Mouse (Mus musculus): ENCODE data around the gene Notch1. TPM values are rescaled to one million over a fixed set of nuclear protein-coding genes. Genes with fewer than 3 reads are reported as not detected.

The Notch1 gene
- total and polyA plus RNA-seq, 3 experiments = 0.02 to 0.71 TPM; not detected in 1

DNA sequence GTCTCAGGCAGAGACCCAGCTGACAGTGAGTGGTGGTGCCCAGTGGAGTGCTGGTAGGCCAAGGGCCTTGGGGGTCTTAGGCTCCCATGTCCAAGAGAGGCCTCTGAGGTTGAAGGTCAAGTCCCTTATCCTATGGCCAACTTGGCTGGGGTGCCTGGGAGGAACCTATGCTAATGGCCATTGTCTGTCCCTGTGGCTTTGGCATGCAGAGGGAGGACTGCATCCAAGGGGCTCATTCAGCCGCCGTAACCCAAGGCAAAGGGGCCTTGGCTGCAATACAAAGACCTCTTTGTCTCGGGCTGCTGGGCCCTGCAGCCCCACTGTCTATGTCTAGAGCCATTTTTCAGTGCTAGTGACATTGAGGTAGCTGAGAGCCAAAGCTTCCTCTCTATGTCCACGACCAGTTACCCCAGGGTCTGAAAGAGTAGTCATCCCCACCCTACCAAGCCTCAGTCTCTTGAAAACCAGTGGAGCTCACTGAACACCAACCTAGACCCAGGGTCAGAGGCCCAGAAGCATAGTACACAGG is 19.1 kb upstream of the Notch1 start:
- Histone ChIP-seq H3K4me1 (ENCODE audit: insufficient read depth, low read depth, low read length) (no peaks in the 10 kb centered on the region), H3K4me3 (ENCODE audit: low read depth, low read length) (no peak overlapping the region), H3K27me3 (ENCODE audit: insufficient read depth, low read length) (peaks cover 56% of the 10 kb centered on the region), H3K36me3 (replicated peaks) (no peaks in the 10 kb centered on the region), H3K9me3 (replicated peaks) (peaks cover 6% of the 10 kb centered on the region)
- no peak for ATAC-seq (ENCODE audit: extremely low read depth, insufficient number of reproducible peaks, low FRiP score, poor library complexity, severe bottlenecking)
- no peak for DNase-seq (ENCODE audit: low spot score)
- TF ChIP-seq TAL1 (conservative IDR thresholded peaks at IDR 0.05; ENCODE audit: low read depth, low read length) = no peak
- no peak for TF ChIP-seq CTCF (IDR thresholded peaks at IDR 0.05; ENCODE audit: low read depth, low read length)
- TF ChIP-seq GATA2 (IDR thresholded peaks at IDR 0.05; ENCODE audit: borderline replicate concordance, low read depth, low read length) = no peak
- TF ChIP-seq POLR2AphosphoS5 (IDR thresholded peaks at IDR 0.05; ENCODE audit: insufficient replicate concordance, low read depth, low read length) = no peak
- TF ChIP-seq GATA1 (IDR thresholded peaks at IDR 0.05; ENCODE audit: borderline replicate concordance, low read length) = no peak

DNA sequence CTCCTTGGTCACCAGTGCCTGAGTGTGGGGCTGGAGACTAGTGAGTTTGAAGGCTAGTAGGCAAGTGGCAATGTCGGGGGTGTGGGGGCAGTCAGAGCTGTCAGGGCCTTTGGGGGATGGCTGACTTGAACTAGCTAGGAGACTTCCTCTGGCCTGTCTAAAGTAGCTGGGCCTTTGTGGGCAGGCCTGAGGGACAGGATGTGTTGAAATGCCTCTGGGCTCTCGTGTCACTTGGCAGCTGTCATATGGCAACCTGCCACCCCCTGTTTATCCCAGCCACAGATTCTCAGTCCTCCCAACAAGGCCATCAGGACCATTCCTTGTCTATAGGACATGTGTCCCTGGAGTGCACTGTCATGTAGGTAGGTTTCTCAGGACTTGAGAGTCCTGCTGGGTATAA is 18.2 kb upstream of the Notch1 start:
- no peak for TF ChIP-seq GATA1 (IDR thresholded peaks at IDR 0.05; ENCODE audit: borderline replicate concordance, low read length)
- Histone ChIP-seq H3K4me3 (ENCODE audit: low read depth, low read length) (no peak overlapping the region), H3K9me3 (replicated peaks) (peaks cover 6% of the 10 kb centered on the region), H3K36me3 (replicated peaks) (no peaks in the 10 kb centered on the region), H3K4me1 (ENCODE audit: insufficient read depth, low read depth, low read length) (no peaks in the 10 kb centered on the region), H3K27me3 (ENCODE audit: insufficient read depth, low read length) (peaks cover 48% of the 10 kb centered on the region)
- DNase-seq (ENCODE audit: low spot score) (no peak), ATAC-seq (ENCODE audit: extremely low read depth, insufficient number of reproducible peaks, low FRiP score, poor library complexity, severe bottlenecking) (no peak)

DNA sequence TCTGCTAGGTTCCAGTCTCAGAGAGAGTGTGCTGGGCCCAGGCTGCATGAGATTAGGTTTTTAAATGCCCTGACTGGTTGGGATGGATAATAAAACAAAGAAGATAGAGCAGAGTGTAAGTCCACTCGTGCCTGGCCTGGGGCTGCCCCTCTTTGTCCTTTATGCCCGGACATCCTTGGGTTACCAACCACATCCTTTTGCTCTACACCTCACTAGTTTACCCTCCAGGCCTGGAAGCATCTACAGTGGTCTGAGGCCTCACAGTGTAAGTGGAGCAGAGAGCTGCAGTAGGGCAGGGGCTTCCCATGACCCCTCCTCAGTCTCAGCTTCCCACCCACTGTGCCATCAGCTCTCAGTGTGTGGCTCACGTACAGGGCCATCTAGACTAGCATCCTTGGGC is 17.7 kb upstream of the Notch1 start:
- H3K9me3 ChIP-seq (replicated peaks) = peaks cover 6% of the 10 kb centered on the region
- H3K27me3 ChIP-seq (ENCODE audit: insufficient read depth, low read length) = peaks cover 47% of the 10 kb centered on the region
- no peak overlapping the region for H3K4me3 ChIP-seq (ENCODE audit: low read depth, low read length)
- H3K4me1 ChIP-seq (ENCODE audit: insufficient read depth, low read depth, low read length) = no peaks in the 10 kb centered on the region
- no peaks in the 10 kb centered on the region for H3K36me3 ChIP-seq (replicated peaks)
- TF ChIP-seq GATA2 (IDR thresholded peaks at IDR 0.05; ENCODE audit: borderline replicate concordance, low read depth, low read length) (no peak), TAL1 (conservative IDR thresholded peaks at IDR 0.05; ENCODE audit: low read depth, low read length) (no peak), CTCF (IDR thresholded peaks at IDR 0.05; ENCODE audit: low read depth, low read length) (no peak), POLR2AphosphoS5 (IDR thresholded peaks at IDR 0.05; ENCODE audit: insufficient replicate concordance, low read depth, low read length) (no peak), GATA1 (IDR thresholded peaks at IDR 0.05; ENCODE audit: borderline replicate concordance, low read length) (no peak)
- ATAC-seq (ENCODE audit: extremely low read depth, insufficient number of reproducible peaks, low FRiP score, poor library complexity, severe bottlenecking) (no peak), DNase-seq (ENCODE audit: low spot score) (no peak)

DNA sequence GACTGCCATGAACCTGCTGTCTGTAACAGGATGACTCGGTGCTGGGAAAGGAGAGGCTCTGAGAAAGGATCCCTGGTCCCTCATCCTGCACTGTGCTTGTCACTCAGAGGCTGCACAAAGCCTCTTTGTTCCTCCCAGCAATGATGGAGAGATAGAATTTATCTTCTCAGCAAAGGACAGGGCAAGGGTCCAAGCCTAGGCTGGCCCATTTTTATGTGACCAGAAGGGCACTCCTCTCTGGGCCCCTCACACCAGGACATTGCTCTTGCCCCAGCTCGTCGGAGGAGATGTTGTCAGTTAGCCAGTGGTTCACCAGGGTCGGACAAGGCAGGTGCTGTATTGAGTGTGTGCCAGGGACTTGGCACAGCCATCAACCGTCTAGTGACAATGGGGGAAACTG is 16.8 kb upstream of the Notch1 start:
- H3K27me3 ChIP-seq (ENCODE audit: insufficient read depth, low read length) = peaks cover 47% of the 10 kb centered on the region
- ATAC-seq (ENCODE audit: extremely low read depth, insufficient number of reproducible peaks, low FRiP score, poor library complexity, severe bottlenecking) = no peak
- no peaks in the 10 kb centered on the region for H3K4me1 ChIP-seq (ENCODE audit: insufficient read depth, low read depth, low read length)
- H3K36me3 ChIP-seq (replicated peaks) = no peaks in the 10 kb centered on the region
- peaks cover 6% of the 10 kb centered on the region for H3K9me3 ChIP-seq (replicated peaks)
- H3K4me3 ChIP-seq (ENCODE audit: low read depth, low read length) = no peak overlapping the region
- no peak for DNase-seq (ENCODE audit: low spot score)
- no peak for TF ChIP-seq GATA1 (IDR thresholded peaks at IDR 0.05; ENCODE audit: borderline replicate concordance, low read length)
- no peak for TF ChIP-seq POLR2AphosphoS5 (IDR thresholded peaks at IDR 0.05; ENCODE audit: insufficient replicate concordance, low read depth, low read length)
- TF ChIP-seq CTCF (IDR thresholded peaks at IDR 0.05; ENCODE audit: low read depth, low read length) = no peak
- TF ChIP-seq TAL1 (conservative IDR thresholded peaks at IDR 0.05; ENCODE audit: low read depth, low read length) = no peak
- TF ChIP-seq GATA2 (IDR thresholded peaks at IDR 0.05; ENCODE audit: borderline replicate concordance, low read depth, low read length) = no peak

DNA sequence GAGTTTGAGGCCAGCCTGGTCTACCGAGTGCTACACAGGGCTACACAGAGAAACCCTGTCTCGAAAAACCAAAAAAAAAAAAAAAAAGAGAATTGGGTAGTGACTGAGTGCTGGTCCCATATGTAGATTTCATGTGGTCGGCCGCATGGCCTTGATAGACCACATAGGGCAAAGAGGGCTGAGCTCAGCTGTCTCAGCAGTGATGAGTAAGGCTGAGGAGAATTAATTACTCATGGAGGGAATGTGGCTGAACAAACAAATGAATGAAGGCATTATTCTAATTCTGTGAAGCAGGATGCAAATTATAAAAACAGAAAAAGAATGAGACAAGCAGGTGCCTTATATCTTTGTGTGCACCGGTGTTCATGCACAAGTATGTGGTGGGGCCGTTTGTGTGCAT is 15.4 kb upstream of the Notch1 start:
- H3K4me1 ChIP-seq (ENCODE audit: insufficient read depth, low read depth, low read length) = no peaks in the 10 kb centered on the region
- ATAC-seq (ENCODE audit: extremely low read depth, insufficient number of reproducible peaks, low FRiP score, poor library complexity, severe bottlenecking) (no peak), DNase-seq (ENCODE audit: low spot score) (no peak)

DNA sequence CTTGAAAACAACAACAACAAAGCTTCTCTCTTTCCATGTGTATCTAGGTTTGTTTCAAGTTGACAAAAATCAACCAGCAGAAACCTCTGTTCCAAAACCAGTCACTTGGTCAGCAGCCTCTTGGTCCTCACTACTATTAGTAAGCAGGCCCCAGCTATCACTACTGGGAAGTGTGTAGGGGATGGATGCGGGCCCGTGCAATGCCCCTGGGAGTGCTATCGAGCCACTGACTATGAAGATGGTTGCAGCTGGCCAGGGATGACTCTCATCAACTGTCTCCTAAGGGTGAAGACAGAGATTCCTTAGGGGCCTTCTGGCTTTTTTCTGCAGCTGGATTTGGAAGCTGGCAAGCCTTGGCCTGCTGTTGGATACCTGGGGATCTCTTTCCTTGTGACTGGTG is 13.4 kb upstream of the Notch1 start:
- Histone ChIP-seq H3K4me3 (ENCODE audit: low read depth, low read length) (no peak overlapping the region), H3K4me1 (ENCODE audit: insufficient read depth, low read depth, low read length) (no peaks in the 10 kb centered on the region), H3K36me3 (replicated peaks) (no peaks in the 10 kb centered on the region), H3K27me3 (ENCODE audit: insufficient read depth, low read length) (peaks cover 57% of the 10 kb centered on the region), H3K9me3 (replicated peaks) (peaks cover 6% of the 10 kb centered on the region)
- no peak for TF ChIP-seq CTCF (IDR thresholded peaks at IDR 0.05; ENCODE audit: low read depth, low read length)
- no peak for TF ChIP-seq GATA2 (IDR thresholded peaks at IDR 0.05; ENCODE audit: borderline replicate concordance, low read depth, low read length)
- TF ChIP-seq TAL1 (conservative IDR thresholded peaks at IDR 0.05; ENCODE audit: low read depth, low read length) = no peak
- TF ChIP-seq POLR2AphosphoS5 (IDR thresholded peaks at IDR 0.05; ENCODE audit: insufficient replicate concordance, low read depth, low read length) = no peak
- no peak for TF ChIP-seq GATA1 (IDR thresholded peaks at IDR 0.05; ENCODE audit: borderline replicate concordance, low read length)
- ATAC-seq (ENCODE audit: extremely low read depth, insufficient number of reproducible peaks, low FRiP score, poor library complexity, severe bottlenecking) (no peak), DNase-seq (ENCODE audit: low spot score) (no peak)

More for the DNA sequence above, 15.4 kb upstream of the Notch1 start:
- Histone ChIP-seq H3K4me3 (ENCODE audit: low read depth, low read length) (no peak overlapping the region), H3K27me3 (ENCODE audit: insufficient read depth, low read length) (peaks cover 59% of the 10 kb centered on the region), H3K9me3 (replicated peaks) (peaks cover 6% of the 10 kb centered on the region), H3K36me3 (replicated peaks) (no peaks in the 10 kb centered on the region)
- TF ChIP-seq GATA2 (IDR thresholded peaks at IDR 0.05; ENCODE audit: borderline replicate concordance, low read depth, low read length) (no peak), CTCF (IDR thresholded peaks at IDR 0.05; ENCODE audit: low read depth, low read length) (no peak), POLR2AphosphoS5 (IDR thresholded peaks at IDR 0.05; ENCODE audit: insufficient replicate concordance, low read depth, low read length) (no peak), GATA1 (IDR thresholded peaks at IDR 0.05; ENCODE audit: borderline replicate concordance, low read length) (no peak), TAL1 (conservative IDR thresholded peaks at IDR 0.05; ENCODE audit: low read depth, low read length) (no peak)
